Mouse (Mus musculus) neural tube, embryonic 14.5 days (tissue): ENCODE results near the gene Gm20388. TPM values are rescaled to one million over a fixed set of nuclear protein-coding genes. Genes with fewer than 3 reads are reported as not detected.
A peak's percentile ranks its signal among the peaks of the same experiment; 100 is the strongest.

Experiments used
- ATAC-seq: fragments of 200-750 bp; cut with Nextera tagmentation; 2 replicates; pipeline ENCODE4 v1.8.0; 2017; ENCODE audit warnings: low read depth, mild to moderate bottlenecking, moderate TSS enrichment, moderate library complexity
- H3K27ac ChIP-seq: fragments of 300-500 bp; sonication (generic); 2 replicates; pipeline ENCODE4 v1.5.1; 2014; ENCODE audit warnings: low read depth, mild to moderate bottlenecking, control low read depth, low read length, moderate library complexity, mixed read lengths
- H3K27me3 ChIP-seq: fragments of 300-500 bp; sonication (generic); 2 replicates; pipeline ENCODE4 v1.6.1; 2014; ENCODE audit warnings: low read length; ENCODE audit not compliant: control insufficient read depth, insufficient read depth
- H3K36me3 ChIP-seq: fragments of 300-500 bp; sonication (generic); 2 replicates; pipeline ENCODE4 v1.6.1; 2014; ENCODE audit warnings: low read length, mixed read lengths; ENCODE audit not compliant: control insufficient read depth, insufficient read depth
- H3K4me1 ChIP-seq: fragments of 300-500 bp; sonication (generic); 2 replicates; pipeline ENCODE4 v1.6.1; 2014; ENCODE audit warnings: low read length; ENCODE audit not compliant: control insufficient read depth, insufficient read depth
- H3K4me2 ChIP-seq: fragments of 300-500 bp; sonication (generic); 2 replicates; pipeline ENCODE4 v1.6.1; 2014; ENCODE audit warnings: mild to moderate bottlenecking, low read depth, low read length, control low read depth
- H3K4me3 ChIP-seq: fragments of 300-500 bp; sonication (generic); 2 replicates; pipeline ENCODE4 v1.5.1; 2014; ENCODE audit warnings: low read depth, low read length, control low read depth, mixed read lengths
- H3K9ac ChIP-seq: fragments of 300-500 bp; sonication (generic); replicated peaks from 2 replicates; pipeline ENCODE4 v1.6.1; 2014; ENCODE audit warnings: low read depth, mild to moderate bottlenecking, control low read depth, low read length, mixed read lengths
- H3K9me3 ChIP-seq: fragments of 300-500 bp; sonication (generic); 2 replicates; pipeline ENCODE4 v1.6.1; 2016; ENCODE audit warnings: low read length; ENCODE audit not compliant: control insufficient read depth
- WGBS: fragments of 180-500 bp; shearing (Covaris S2); extraction: QIAGEN DNeasy Blood & Tissue Kit; methylation state at CpG from one replicate; pipeline ENCODE4 v1.1.7; 2014; 5-methylcytosine and 5-hydroxymethylcytosine counted together
- polyA plus RNA-seq: library from polyadenylated mRNA; unstranded; fragments of >200 nt; fragmentation: Nextera tagmentation; extraction: Ambion mirVana; gene quantifications from 2 replicates; pipeline ENCODE4 v1.2.1, GENCODE M21; 2014

Gene Gm20388
- polyA plus RNA-seq, 1 experiment from 2014 or later, result 10.3 TPM

- Histone ChIP-seq H3K27me3 (0 out of 2 replicates have a peak, but pooled peaks cover 4% of the 10 kb centered on the region), H3K27ac (no peak overlapping the region), H3K9ac (no peak overlapping the region), H3K36me3 (no peaks in the 10 kb centered on the region), H3K4me3 (no peak overlapping the region), H3K9me3 (no peaks in the 10 kb centered on the region), H3K4me2 (no peak overlapping the region), H3K4me1 (peaks cover 13% of the 10 kb centered on the region)
- peak; percentile 35; the same call in 1 of the 2 replicates for ATAC-seq
- WGBS, result 67% methylated on average over 5 of the region's 5 CpGs
Observed at GRCm38 (mm10) chr8:122347811-122348552, 2437.3 kb downstream of the Gm20388 start.

DNA sequence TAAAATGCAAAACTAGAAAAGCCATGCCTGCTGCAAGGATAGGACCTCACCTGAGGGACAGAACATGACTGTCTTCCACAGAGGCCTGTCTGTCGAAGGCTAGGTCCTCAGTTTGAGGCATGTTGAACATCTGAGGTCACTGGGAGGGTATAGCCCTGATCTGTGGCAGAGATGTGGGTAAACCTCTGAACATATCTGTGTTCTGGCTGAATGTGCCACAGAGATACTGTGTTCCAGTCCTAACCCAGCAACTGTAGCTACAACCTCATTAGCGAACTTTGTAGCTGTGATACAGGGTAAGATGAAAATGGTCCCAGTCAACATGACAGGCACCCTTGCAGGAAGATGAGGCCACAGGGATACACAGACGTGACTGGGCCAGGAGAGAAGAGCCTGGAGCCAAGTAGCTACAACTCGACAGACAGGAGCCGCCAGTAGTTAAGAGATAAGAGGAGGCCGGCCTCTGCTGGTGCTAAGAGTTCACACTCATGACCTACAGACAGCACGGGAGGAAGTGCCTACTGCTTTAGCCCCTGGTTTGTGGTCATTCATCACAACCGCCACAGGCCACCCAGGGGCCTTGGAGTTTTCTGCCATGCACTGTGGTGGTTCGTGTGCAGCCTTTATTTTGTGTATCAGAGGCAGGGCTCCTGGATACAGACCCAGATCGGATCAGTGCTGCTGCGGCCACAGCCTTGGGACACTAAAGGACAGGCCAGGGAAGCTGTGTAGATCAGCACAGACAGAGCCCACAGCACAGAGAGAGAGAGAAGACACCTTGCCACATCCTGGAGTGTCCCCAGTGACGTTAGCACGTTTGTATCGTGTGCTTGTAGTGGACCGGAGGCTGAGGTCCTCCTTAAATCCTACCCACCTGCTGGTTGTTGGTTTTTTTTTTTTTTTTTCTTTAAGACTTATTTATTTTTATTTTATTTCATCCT is 2439.0 kb downstream of the Gm20388 start:
- H3K4me3 ChIP-seq, result no peak overlapping the region
- H3K4me1 ChIP-seq, result peaks cover 1% of the 10 kb centered on the region; the same call in 1 of the 2 replicates
- no peak overlapping the region for H3K9ac ChIP-seq
- no peak for ATAC-seq
- H3K9me3 ChIP-seq, result no peaks in the 10 kb centered on the region
- H3K27ac ChIP-seq, result no peak overlapping the region
- H3K27me3 ChIP-seq, result no peaks in the 10 kb centered on the region
- no peak overlapping the region for H3K4me2 ChIP-seq
- WGBS, result 48% methylated on average over 15 of the region's 15 CpGs
- no peaks in the 10 kb centered on the region for H3K36me3 ChIP-seq

DNA sequence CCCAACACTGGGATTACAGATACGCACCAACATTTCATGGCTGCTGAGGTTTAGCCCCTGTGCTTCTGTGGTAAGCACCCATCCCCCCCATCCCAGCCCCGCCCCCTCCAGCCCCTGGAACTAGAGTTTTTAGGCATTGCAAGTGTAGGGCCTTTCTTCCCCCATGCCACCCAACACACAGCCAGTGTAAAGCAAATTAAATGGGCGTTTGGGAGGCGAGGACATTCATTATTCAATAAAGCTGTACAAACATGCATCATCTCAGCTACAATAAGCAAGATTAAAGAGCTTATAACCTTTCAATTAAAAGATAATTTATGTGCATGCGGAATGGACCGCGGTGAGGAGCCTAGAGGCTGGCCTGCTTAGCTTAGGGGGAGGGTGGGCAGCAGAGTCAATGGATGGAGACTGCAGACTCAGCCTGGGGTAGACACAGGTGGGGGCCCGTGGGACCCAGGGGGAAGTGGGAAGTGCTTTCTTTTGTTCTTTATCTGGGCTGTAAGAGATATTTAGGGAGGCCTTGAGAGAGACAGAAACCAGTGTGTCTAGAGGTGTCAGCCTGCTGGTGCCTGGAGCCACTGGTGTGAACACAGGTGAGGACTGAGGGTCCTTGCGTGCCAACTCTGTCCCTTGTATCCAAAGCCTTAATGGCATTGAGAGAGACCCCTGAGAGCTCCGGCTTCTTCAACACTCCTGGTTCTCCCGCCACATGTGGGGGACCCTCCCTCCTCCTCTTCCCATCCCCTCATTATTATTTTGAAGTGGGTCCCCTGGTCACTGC is 2439.9 kb downstream of the Gm20388 start:
- no peak overlapping the region for H3K4me3 ChIP-seq
- no peaks in the 10 kb centered on the region for H3K9me3 ChIP-seq
- no peaks in the 10 kb centered on the region for H3K27me3 ChIP-seq
- 36% methylated on average over 11 of the region's 11 CpGs for WGBS
- no peak overlapping the region for H3K4me2 ChIP-seq
- H3K36me3 ChIP-seq, result no peaks in the 10 kb centered on the region
- ATAC-seq, result no peak
- H3K9ac ChIP-seq, result no peak overlapping the region
- no peak overlapping the region for H3K27ac ChIP-seq
- no peaks in the 10 kb centered on the region for H3K4me1 ChIP-seq

- Histone ChIP-seq H3K4me2 (no peak overlapping the region), H3K9me3 (no peaks in the 10 kb centered on the region), H3K27me3 (no peaks in the 10 kb centered on the region), H3K27ac (no peak overlapping the region), H3K9ac (no peak overlapping the region), H3K36me3 (no peaks in the 10 kb centered on the region), H3K4me3 (no peak overlapping the region), H3K4me1 (no peaks in the 10 kb centered on the region)
- no peak for ATAC-seq
- WGBS, result 78% methylated on average over 8 of the region's 8 CpGs
Observed at GRCm38 (mm10) chr8:122354157-122354556, 2443.5 kb downstream of the Gm20388 start.

- Histone ChIP-seq H3K27me3 (no peaks in the 10 kb centered on the region), H3K27ac (no peak overlapping the region), H3K9ac (no peak overlapping the region), H3K4me1 (no peaks in the 10 kb centered on the region), H3K4me3 (no peak overlapping the region), H3K9me3 (no peaks in the 10 kb centered on the region), H3K4me2 (no peak overlapping the region), H3K36me3 (no peaks in the 10 kb centered on the region)
- no peak for ATAC-seq
- 78% methylated on average over 9 of the region's 9 CpGs for WGBS
Observed at GRCm38 (mm10) chr8:122355642-122356606, 2445.3 kb downstream of the Gm20388 start.

- H3K9me3 ChIP-seq, result no peaks in the 10 kb centered on the region
- WGBS, result 58% methylated on average over 11 of the region's 11 CpGs
- no peak for ATAC-seq
Observed at GRCm38 (mm10) chr8:122357202-122357601, 2446.6 kb downstream of the Gm20388 start.

GRCm38 (mm10) chr8:122357641-122358040 is 2447.0 kb downstream of the Gm20388 start:
- no peaks in the 10 kb centered on the region for H3K4me1 ChIP-seq
- WGBS, result 80% methylated on average over 5 of the region's 5 CpGs
- no peaks in the 10 kb centered on the region for H3K27me3 ChIP-seq
- H3K9me3 ChIP-seq, result no peaks in the 10 kb centered on the region
- no peak overlapping the region for H3K4me2 ChIP-seq
- ATAC-seq, result no peak
- H3K36me3 ChIP-seq, result no peaks in the 10 kb centered on the region
- H3K27ac ChIP-seq, result no peak overlapping the region
- H3K4me3 ChIP-seq, result no peak overlapping the region
- H3K9ac ChIP-seq, result no peak overlapping the region

More at GRCm38 (mm10) chr8:122357202-122357601, 2446.6 kb downstream of the Gm20388 start:
- Histone ChIP-seq H3K4me2 (no peak overlapping the region), H3K4me3 (no peak overlapping the region), H3K9ac (no peak overlapping the region), H3K36me3 (no peaks in the 10 kb centered on the region), H3K27me3 (no peaks in the 10 kb centered on the region), H3K4me1 (no peaks in the 10 kb centered on the region), H3K27ac (no peak overlapping the region)
